20 mouse cellular contexts compared by ENCODE assay signal in genomic region chr7:16918670-16919069, GRCm38 (mm10). TPM values are rescaled to one million over a fixed set of nuclear protein-coding genes. Genes with fewer than 3 reads are reported as not detected.
DNase-seq lines count a peak whose midpoint lies in the region; ATAC-seq and TF ChIP-seq lines count a peak whose summit lies in the region.
"Had no signal": no experiment of that assay in that cellular context is flagged by ENCODE, and none has a peak within 500 bp of the region (broad histone marks: within the 10 kb centered on the region; RNA-seq: fewer than 3 reads in every experiment).

No protein-coding gene starts in this region.

- no peaks in the 10 kb centered on the region for H3K27me3 ChIP-seq in hindbrain, embryonic 15.5 days
- no peaks in the 10 kb centered on the region for H3K27me3 ChIP-seq in hindbrain, embryonic 11.5 days (ENCODE audit: control insufficient read depth, insufficient read depth, low read length)
- H3K27me3 ChIP-seq in midbrain, embryonic 13.5 days = no peaks in the 10 kb centered on the region
- H3K27me3 ChIP-seq in midbrain, embryonic 11.5 days (ENCODE audit: control insufficient read depth, insufficient read depth, low read length) = no peaks in the 10 kb centered on the region
- no peaks in the 10 kb centered on the region for H3K27me3 ChIP-seq in hindbrain, postnatal 0 days (ENCODE audit: insufficient read depth, low read length)
- H3K27me3 ChIP-seq: CH12.LX; heart, embryonic 12.5 days; neural tube, embryonic 12.5 days had no signal

- H3K9me3 ChIP-seq in hindbrain, embryonic 15.5 days = no peaks in the 10 kb centered on the region
- no peaks in the 10 kb centered on the region for H3K9me3 ChIP-seq in hindbrain, embryonic 11.5 days (ENCODE audit: control insufficient read depth, low read length)
- H3K9me3 ChIP-seq in midbrain, embryonic 13.5 days = no peaks in the 10 kb centered on the region
- no peaks in the 10 kb centered on the region for H3K9me3 ChIP-seq in midbrain, embryonic 11.5 days (ENCODE audit: control insufficient read depth, low read length)
- no peaks in the 10 kb centered on the region for H3K9me3 ChIP-seq in hindbrain, postnatal 0 days (ENCODE audit: low read length)
- H3K9me3 ChIP-seq: heart, embryonic 12.5 days; neural tube, embryonic 12.5 days had no signal

- H3K4me3 ChIP-seq in hindbrain, embryonic 15.5 days = no peak overlapping the region
- no peak overlapping the region for H3K4me3 ChIP-seq in hindbrain, embryonic 11.5 days (ENCODE audit: low read depth, low read length)
- no peak overlapping the region for H3K4me3 ChIP-seq in midbrain, embryonic 13.5 days (replicated peaks)
- H3K4me3 ChIP-seq in midbrain, embryonic 11.5 days (ENCODE audit: low read depth, low read length) = no peak overlapping the region
- H3K4me3 ChIP-seq in hindbrain, postnatal 0 days (ENCODE audit: low read length) = no peak overlapping the region
- H3K4me3 ChIP-seq: heart, embryonic 12.5 days; neural tube, embryonic 12.5 days had no signal

- H3K36me3 ChIP-seq in hindbrain, embryonic 15.5 days = peaks cover 48% of the 10 kb centered on the region
- H3K36me3 ChIP-seq in hindbrain, embryonic 11.5 days (ENCODE audit: control insufficient read depth, insufficient read depth, low read length) = peaks cover 11% of the 10 kb centered on the region
- peaks cover 68% of the 10 kb centered on the region for H3K36me3 ChIP-seq in midbrain, embryonic 13.5 days
- peaks cover 23% of the 10 kb centered on the region for H3K36me3 ChIP-seq in midbrain, embryonic 11.5 days (ENCODE audit: control insufficient read depth, insufficient read depth, low read length)
- H3K36me3 ChIP-seq in hindbrain, postnatal 0 days (ENCODE audit: insufficient read depth, low read length) = peaks cover 41% of the 10 kb centered on the region

- H3K27ac ChIP-seq in hindbrain, embryonic 15.5 days (replicated peaks) = 0 out of 2 replicates have a peak overlapping the region, but pooled peaks have one; percentile 22
- H3K27ac ChIP-seq in hindbrain, embryonic 11.5 days (ENCODE audit: low read depth, low read length) = no peak overlapping the region
- H3K27ac ChIP-seq in midbrain, embryonic 13.5 days = peak overlapping the region; percentile 19; the same call in 1 of the 2 replicates
- no peak overlapping the region for H3K27ac ChIP-seq in midbrain, embryonic 11.5 days (ENCODE audit: low read depth, low read length)
- H3K27ac ChIP-seq in hindbrain, postnatal 0 days = peak overlapping the region; percentile 45; the same call in 1 of the 2 replicates
- H3K27ac ChIP-seq: neural tube, embryonic 12.5 days had no signal

- no peak overlapping the region for H3K9ac ChIP-seq in hindbrain, embryonic 15.5 days
- no peak overlapping the region for H3K9ac ChIP-seq in hindbrain, embryonic 11.5 days (ENCODE audit: low read depth, low read length)
- no peak overlapping the region for H3K9ac ChIP-seq in midbrain, embryonic 13.5 days (replicated peaks)
- no peak overlapping the region for H3K9ac ChIP-seq in midbrain, embryonic 11.5 days (ENCODE audit: low read length)
- no peak overlapping the region; the same call in 1 of the 2 replicates for H3K9ac ChIP-seq in hindbrain, postnatal 0 days (replicated peaks; ENCODE audit: low read length)

- WGBS in hindbrain, embryonic 15.5 days = 76% methylated on average over 3 of the region's 3 CpGs
- WGBS in hindbrain, embryonic 11.5 days = 95% methylated on average over 3 of the region's 3 CpGs
- WGBS in midbrain, embryonic 13.5 days = 75% methylated on average over 3 of the region's 3 CpGs
- WGBS in midbrain, embryonic 11.5 days = 86% methylated on average over 3 of the region's 3 CpGs
- 65% methylated on average over 3 of the region's 3 CpGs for WGBS in hindbrain, postnatal 0 days

- no peak for ATAC-seq in hindbrain, embryonic 15.5 days (ENCODE audit: low FRiP score, low read depth)
- ATAC-seq in hindbrain, embryonic 11.5 days (ENCODE audit: low FRiP score) = no peak
- no peak for ATAC-seq in midbrain, embryonic 13.5 days
- no peak for ATAC-seq in midbrain, embryonic 11.5 days (ENCODE audit: low FRiP score)
- no peak for ATAC-seq in hindbrain, postnatal 0 days

- H3K4me1 ChIP-seq in hindbrain, embryonic 15.5 days (replicated peaks) = peaks cover 57% of the 10 kb centered on the region
- H3K4me1 ChIP-seq in hindbrain, embryonic 11.5 days (replicated peaks; ENCODE audit: control insufficient read depth, insufficient read depth, low read length) = peaks cover 30% of the 10 kb centered on the region
- H3K4me1 ChIP-seq in midbrain, embryonic 13.5 days (replicated peaks) = peaks cover 57% of the 10 kb centered on the region
- peaks cover 30% of the 10 kb centered on the region for H3K4me1 ChIP-seq in midbrain, embryonic 11.5 days (ENCODE audit: control insufficient read depth, insufficient read depth, low read length)
- peaks cover 26% of the 10 kb centered on the region for H3K4me1 ChIP-seq in hindbrain, postnatal 0 days (ENCODE audit: insufficient read depth, low read length)

- TF ChIP-seq CTCF in hindbrain, postnatal 0 days (IDR thresholded peaks at IDR 0.05; ENCODE audit: low read depth) = no peak

- peak; percentile 57 for DNase-seq in cerebellum, adult 9-11 months
- DNase-seq in cerebellum, postnatal 4 days (ENCODE audit: low spot score in 2 of 2) = no peak
- DNase-seq in hindbrain, embryonic 11.5 days (ENCODE audit: low spot score) = no peak
- no peak for DNase-seq in midbrain, embryonic 11.5 days (ENCODE audit: low spot score, missing footprints)
- no peak for DNase-seq in hindbrain, postnatal 0 days (ENCODE audit: low spot score)
- DNase-seq in kidney, postnatal 4 days = no peak
- DNase-seq: adrenal gland, adult 2 months; lung, adult 18-20 months; lung, postnatal 14 days; spleen, adult 18-20 months; thymus, postnatal 25 days had no signal

- H3K4me2 ChIP-seq in hindbrain, embryonic 15.5 days = no peak overlapping the region
- no peak overlapping the region for H3K4me2 ChIP-seq in hindbrain, embryonic 11.5 days (replicated peaks; ENCODE audit: low read depth, low read length)
- H3K4me2 ChIP-seq in midbrain, embryonic 13.5 days (replicated peaks) = no peak overlapping the region
- H3K4me2 ChIP-seq in midbrain, embryonic 11.5 days = no peak overlapping the region
- no peak overlapping the region for H3K4me2 ChIP-seq in hindbrain, postnatal 0 days (ENCODE audit: low read depth, low read length)
- H3K4me2 ChIP-seq: heart, embryonic 12.5 days had no signal

RNA-seq across cellular contexts. Expression of gene Calm3, which starts 5.2 kb away (rescaled TPM):
- polyA plus RNA-seq in hindbrain, embryonic 15.5 days (2015; fragmentation: Nextera tagmentation; extraction: Ambion mirVana) = 382 and 391 TPM in 2 replicates
- 322 and 337 TPM in 2 replicates for polyA plus RNA-seq in hindbrain, embryonic 11.5 days (2014; fragmentation: Nextera tagmentation; extraction: Ambion mirVana)
- polyA plus RNA-seq in midbrain, embryonic 13.5 days (2015; fragmentation: Nextera tagmentation; extraction: Ambion mirVana) = 297 and 325 TPM in 2 replicates
- polyA plus RNA-seq in midbrain, embryonic 11.5 days (2014; fragmentation: Nextera tagmentation; extraction: Ambion mirVana) = 284 and 295 TPM in 2 replicates
- 1,865 and 2,018 TPM in 2 replicates for total RNA-seq in hindbrain, postnatal 0 days (2014; rRNA removed)
- 435 and 441 TPM in 2 replicates for polyA plus RNA-seq in hindbrain, postnatal 0 days (2015; fragmentation: Nextera tagmentation; extraction: Ambion mirVana)

RNA-seq across cellular contexts. Expression of gene Ptgir, which starts 12.4 kb away (rescaled TPM):
- polyA plus RNA-seq in hindbrain, embryonic 15.5 days (2015; fragmentation: Nextera tagmentation; extraction: Ambion mirVana) = 0.13 and 0.52 TPM in 2 replicates
- polyA plus RNA-seq in hindbrain, embryonic 11.5 days (2014; fragmentation: Nextera tagmentation; extraction: Ambion mirVana) = 0.56 and 0.81 TPM in 2 replicates
- polyA plus RNA-seq in midbrain, embryonic 13.5 days (2015; fragmentation: Nextera tagmentation; extraction: Ambion mirVana) = 0.41 and 0.54 TPM in 2 replicates
- polyA plus RNA-seq in midbrain, embryonic 11.5 days (2014; fragmentation: Nextera tagmentation; extraction: Ambion mirVana) = 0.94 and 1.2 TPM in 2 replicates
- total RNA-seq in hindbrain, postnatal 0 days (2014; rRNA removed) = 0.18 and 0.21 TPM in 2 replicates
- polyA plus RNA-seq in hindbrain, postnatal 0 days (2015; fragmentation: Nextera tagmentation; extraction: Ambion mirVana) = 0.05 TPM in 2 replicates

RNA-seq across cellular contexts. Expression of gene Pnmal2, which starts 25.8 kb away (rescaled TPM):
- 142 and 150 TPM in 2 replicates for polyA plus RNA-seq in hindbrain, embryonic 15.5 days (2015; fragmentation: Nextera tagmentation; extraction: Ambion mirVana)
- 7.8 and 11.0 TPM in 2 replicates for polyA plus RNA-seq in hindbrain, embryonic 11.5 days (2014; fragmentation: Nextera tagmentation; extraction: Ambion mirVana)
- polyA plus RNA-seq in midbrain, embryonic 13.5 days (2015; fragmentation: Nextera tagmentation; extraction: Ambion mirVana) = 119 and 120 TPM in 2 replicates
- 8.3 and 8.6 TPM in 2 replicates for polyA plus RNA-seq in midbrain, embryonic 11.5 days (2014; fragmentation: Nextera tagmentation; extraction: Ambion mirVana)
- 106 and 118 TPM in 2 replicates for total RNA-seq in hindbrain, postnatal 0 days (2014; rRNA removed)
- polyA plus RNA-seq in hindbrain, postnatal 0 days (2015; fragmentation: Nextera tagmentation; extraction: Ambion mirVana) = 138 and 139 TPM in 2 replicates
- total RNA-seq: granulocyte monocyte progenitor cell, adult 5-6 weeks; MEL had no signal

RNA-seq across cellular contexts. Expression of gene Gng8, which starts 27.1 kb away (rescaled TPM):
- 1.3 and 5.3 TPM in 2 replicates for polyA plus RNA-seq in hindbrain, embryonic 15.5 days (2015; fragmentation: Nextera tagmentation; extraction: Ambion mirVana)
- polyA plus RNA-seq in hindbrain, embryonic 11.5 days (2014; fragmentation: Nextera tagmentation; extraction: Ambion mirVana) = 9.0 and 11.0 TPM in 2 replicates
- polyA plus RNA-seq in midbrain, embryonic 13.5 days (2015; fragmentation: Nextera tagmentation; extraction: Ambion mirVana) = 23.4 and 30.8 TPM in 2 replicates
- 9.7 and 10.2 TPM in 2 replicates for polyA plus RNA-seq in midbrain, embryonic 11.5 days (2014; fragmentation: Nextera tagmentation; extraction: Ambion mirVana)
- 4.1 TPM in 1 of 2 replicates, not detected in the other for total RNA-seq in hindbrain, postnatal 0 days (2014; rRNA removed)
- polyA plus RNA-seq in hindbrain, postnatal 0 days (2015; fragmentation: Nextera tagmentation; extraction: Ambion mirVana) = 0.62 and 4.7 TPM in 2 replicates

RNA-seq across cellular contexts. Expression of gene Pnmal1, which starts 40.8 kb away (rescaled TPM):
- polyA plus RNA-seq in hindbrain, embryonic 15.5 days (2015; fragmentation: Nextera tagmentation; extraction: Ambion mirVana) = 52.6 and 57.5 TPM in 2 replicates
- 17.6 and 19.5 TPM in 2 replicates for polyA plus RNA-seq in hindbrain, embryonic 11.5 days (2014; fragmentation: Nextera tagmentation; extraction: Ambion mirVana)
- 54.7 and 60.8 TPM in 2 replicates for polyA plus RNA-seq in midbrain, embryonic 13.5 days (2015; fragmentation: Nextera tagmentation; extraction: Ambion mirVana)
- 22.5 and 23.7 TPM in 2 replicates for polyA plus RNA-seq in midbrain, embryonic 11.5 days (2014; fragmentation: Nextera tagmentation; extraction: Ambion mirVana)
- 22.7 and 24.3 TPM in 2 replicates for total RNA-seq in hindbrain, postnatal 0 days (2014; rRNA removed)
- polyA plus RNA-seq in hindbrain, postnatal 0 days (2015; fragmentation: Nextera tagmentation; extraction: Ambion mirVana) = 40.9 and 41.2 TPM in 2 replicates
- total RNA-seq: gastrocnemius, adult 18-20 months; granulocyte monocyte progenitor cell, adult 5-6 weeks; heart, postnatal 25 days had no signal

Comparison
In these comparisons a context has a peak if more than half of its experiments do, and no peak if none do; other contexts are left out.
1. H3K27ac ChIP-seq: peak in hindbrain, embryonic 15.5 days (single experiment), midbrain, embryonic 13.5 days (single experiment) and hindbrain, postnatal 0 days (single experiment); none in hindbrain, embryonic 11.5 days (single experiment) and midbrain, embryonic 11.5 days (single experiment).
2. RNA of gene Pnmal2, which starts 25.8 kb away (polyA plus RNA-seq): 142 to 150 TPM in hindbrain, embryonic 15.5 days, 138 to 139 TPM in hindbrain, postnatal 0 days and 119 to 120 TPM in midbrain, embryonic 13.5 days; 7.8 to 11.0 TPM in hindbrain, embryonic 11.5 days and 8.3 to 8.6 TPM in midbrain, embryonic 11.5 days; every median in the first group is over 10 times any median in the second.